10 mouse cellular contexts compared by ENCODE assay signal in the genomic region with DNA sequence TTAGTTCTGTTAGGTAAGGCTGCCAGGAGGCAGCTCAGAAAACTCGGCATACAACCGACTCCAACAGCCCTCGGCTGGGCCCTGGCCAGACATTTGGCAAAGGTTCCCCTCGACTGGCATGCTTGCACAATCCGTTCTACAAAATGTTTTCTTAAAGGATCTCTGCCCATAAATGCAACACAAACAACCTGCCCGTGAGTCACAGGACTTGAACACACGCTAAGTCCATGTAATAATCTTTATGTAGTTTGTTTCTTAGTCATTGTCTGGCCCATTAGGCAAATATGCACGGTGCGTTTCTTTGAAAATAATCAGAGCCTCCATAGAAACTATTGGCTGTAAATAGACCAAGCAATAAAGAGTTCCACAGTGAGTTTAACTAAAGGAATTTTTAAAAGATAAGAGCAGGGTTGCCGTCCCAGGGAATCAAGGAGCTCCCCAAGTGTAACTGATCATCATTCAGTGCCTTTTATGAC. TPM values are rescaled to one million over a fixed set of nuclear protein-coding genes. Genes with fewer than 3 reads are reported as not detected.
DNase-seq lines count a peak whose midpoint lies in the region; ATAC-seq and TF ChIP-seq lines count a peak whose summit lies in the region.
"Had no signal": no experiment of that assay in that cellular context is flagged by ENCODE, and none has a peak within 500 bp of the region (broad histone marks: within the 10 kb centered on the region; RNA-seq: fewer than 3 reads in every experiment).

No protein-coding gene starts in this region.

- H3K36me3 ChIP-seq in hindbrain, postnatal 0 days (ENCODE audit: insufficient read depth, low read length) = no peaks in the 10 kb centered on the region
- H3K36me3 ChIP-seq in hindbrain, embryonic 12.5 days = no peaks in the 10 kb centered on the region
- H3K36me3 ChIP-seq: liver, embryonic 15.5 days had no signal

- 47% methylated on average over 10 of the region's 10 CpGs for WGBS in hindbrain, postnatal 0 days
- 79% methylated on average over 10 of the region's 10 CpGs for WGBS in hindbrain, embryonic 12.5 days

- intact Hi-C loops in gastrocnemius, adult 2 months (cut with DNase I) = no loop called here

- no peak overlapping the region for H3K27ac ChIP-seq in hindbrain, postnatal 0 days
- H3K27ac ChIP-seq in hindbrain, embryonic 12.5 days = no peak overlapping the region
- H3K27ac ChIP-seq in gastrocnemius, adult 2 months = no peak overlapping the region
- H3K27ac ChIP-seq: liver, embryonic 15.5 days had no signal

- H3K9ac ChIP-seq in hindbrain, postnatal 0 days (replicated peaks; ENCODE audit: low read length) = no peak overlapping the region
- no peak overlapping the region for H3K9ac ChIP-seq in hindbrain, embryonic 12.5 days
- H3K9ac ChIP-seq: liver, embryonic 15.5 days had no signal

- no peak overlapping the region for H3K4me3 ChIP-seq in hindbrain, postnatal 0 days (ENCODE audit: low read length)
- no peak overlapping the region for H3K4me3 ChIP-seq in hindbrain, embryonic 12.5 days
- no peak overlapping the region for H3K4me3 ChIP-seq in gastrocnemius, adult 2 months
- H3K4me3 ChIP-seq: erythroblast, embryonic 14.5 days; liver, embryonic 15.5 days had no signal

- ATAC-seq in hindbrain, postnatal 0 days = no peak
- no peak for ATAC-seq in hindbrain, embryonic 12.5 days (ENCODE audit: low FRiP score)
- ATAC-seq in erythroid progenitor cell, adult 5-6 weeks (replicated peaks; ENCODE audit: low FRiP score, poor library complexity, severe bottlenecking) = no peak

- no peaks in the 10 kb centered on the region for H3K4me1 ChIP-seq in hindbrain, postnatal 0 days (ENCODE audit: insufficient read depth, low read length)
- no peaks in the 10 kb centered on the region for H3K4me1 ChIP-seq in hindbrain, embryonic 12.5 days
- H3K4me1 ChIP-seq: liver, embryonic 15.5 days had no signal

- TF ChIP-seq CTCF in hindbrain, postnatal 0 days (IDR thresholded peaks at IDR 0.05; ENCODE audit: low read depth) = no peak
- no peak for TF ChIP-seq CTCF in gastrocnemius, adult 2 months (IDR thresholded peaks at IDR 0.05)

- H3K9me3 ChIP-seq in hindbrain, postnatal 0 days (ENCODE audit: low read length) = no peaks in the 10 kb centered on the region
- no peaks in the 10 kb centered on the region for H3K9me3 ChIP-seq in hindbrain, embryonic 12.5 days (replicated peaks)
- H3K9me3 ChIP-seq: liver, embryonic 15.5 days had no signal

- DNase-seq in hindbrain, postnatal 0 days (ENCODE audit: low spot score) = peak; percentile 63
- peak; percentile 33 to 85 for DNase-seq in adrenal gland, adult (ENCODE audit: inconsistent age in 2 of 2, low spot score in 1 of 2)
- DNase-seq in gastrocnemius, adult 2 months = peak; percentile 50
- peak; percentile 17 to 30 for DNase-seq in kidney, postnatal 4 days
- peak; percentile 45 for DNase-seq in testis, postnatal 10 days (ENCODE audit: low spot score)
- no peak for DNase-seq in frontal cortex, postnatal 14 days (ENCODE audit: low spot score in 2 of 2)

- no peak overlapping the region for H3K4me2 ChIP-seq in hindbrain, postnatal 0 days (ENCODE audit: low read depth, low read length)
- H3K4me2 ChIP-seq in hindbrain, embryonic 12.5 days (replicated peaks) = no peak overlapping the region
- H3K4me2 ChIP-seq: liver, embryonic 15.5 days had no signal

- no peaks in the 10 kb centered on the region for H3K27me3 ChIP-seq in hindbrain, postnatal 0 days (ENCODE audit: insufficient read depth, low read length)
- no peaks in the 10 kb centered on the region for H3K27me3 ChIP-seq in hindbrain, embryonic 12.5 days
- H3K27me3 ChIP-seq: liver, embryonic 15.5 days had no signal

RNA-seq across cellular contexts. Expression of gene Foxq1, which starts 37.5 kb away (rescaled TPM):
- total RNA-seq in hindbrain, postnatal 0 days (2014; rRNA removed) = 4.4 and 5.7 TPM in 2 replicates
- 1.7 and 1.8 TPM in 2 replicates for polyA plus RNA-seq in hindbrain, postnatal 0 days (2015; fragmentation: Nextera tagmentation; extraction: Ambion mirVana)
- 2.9 and 3.0 TPM in 2 replicates for polyA plus RNA-seq in hindbrain, embryonic 12.5 days (2016; fragmentation: Nextera tagmentation; extraction: Ambion mirVana)
- total RNA-seq in gastrocnemius, adult 2 months (2021) = under 1 TPM in 1 of 2 experiments, not detected in 1; 0.05 TPM
- total RNA-seq in erythroid progenitor cell, adult 5-6 weeks (2015; ENCODE audit: low replicate concordance) = not detected in 2 replicates
- not detected in 2 replicates for total RNA-seq in erythroid progenitor cell, adult 5-6 weeks (2017; ENCODE audit: low replicate concordance)
- polyA plus RNA-seq: erythroblast, embryonic 14.5 days had no signal

RNA-seq across cellular contexts. Expression of gene A530084C06Rik, which starts 40.7 kb away (rescaled TPM):
- total RNA-seq in hindbrain, postnatal 0 days (2014; rRNA removed) = 1.1 and 1.3 TPM in 2 replicates
- not detected in 2 replicates for polyA plus RNA-seq in hindbrain, postnatal 0 days (2015; fragmentation: Nextera tagmentation; extraction: Ambion mirVana)
- polyA plus RNA-seq in hindbrain, embryonic 12.5 days (2016; fragmentation: Nextera tagmentation; extraction: Ambion mirVana) = not detected in 2 replicates
- not detected for total RNA-seq in gastrocnemius, adult 2 months (2021)
- not detected in 2 replicates for total RNA-seq in erythroid progenitor cell, adult 5-6 weeks (2015; ENCODE audit: low replicate concordance)
- not detected in 2 replicates for total RNA-seq in erythroid progenitor cell, adult 5-6 weeks (2017; ENCODE audit: low replicate concordance)
- polyA plus RNA-seq: erythroblast, embryonic 14.5 days; liver, embryonic 15.5 days had no signal

Comparison
In these comparisons a context has a peak if more than half of its experiments do, and no peak if none do; other contexts are left out.
1. DNase-seq: peak in hindbrain, postnatal 0 days (single experiment), adrenal gland, adult (2 of 2), gastrocnemius, adult 2 months (single experiment), kidney, postnatal 4 days (2 of 2) and testis, postnatal 10 days (single experiment); none in frontal cortex, postnatal 14 days (0 of 2).